Comparison of ENCODE assay signal across 7 mouse cellular contexts in genomic region chr5:109557321-109558122, GRCm38 (mm10). TPM values are rescaled to one million over a fixed set of nuclear protein-coding genes. Genes with fewer than 3 reads are reported as not detected.
DNase-seq lines count a peak whose midpoint lies in the region; ATAC-seq and TF ChIP-seq lines count a peak whose summit lies in the region.

No protein-coding gene starts in this region.

- no peaks in the 10 kb centered on the region for H3K27me3 ChIP-seq in intestine, embryonic 16.5 days (replicated peaks; ENCODE audit: control insufficient read depth, insufficient read depth, low read length)
- no peaks in the 10 kb centered on the region for H3K27me3 ChIP-seq in small intestine, adult 2 months (ENCODE audit: control insufficient read depth, insufficient read depth, low read length)

- no peaks in the 10 kb centered on the region for H3K4me1 ChIP-seq in intestine, embryonic 16.5 days (ENCODE audit: control insufficient read depth, insufficient read depth, low read length)
- H3K4me1 ChIP-seq in small intestine, adult 2 months (ENCODE audit: control insufficient read depth, insufficient read depth, insufficient read length, low read length), result peaks cover 2% of the 10 kb centered on the region; the same call in 1 of the 2 replicates

- peak; percentile 80 for ATAC-seq in intestine, embryonic 16.5 days

- TF ChIP-seq CTCF in small intestine, adult 2 months (IDR thresholded peaks at IDR 0.05; ENCODE audit: extremely low read depth, insufficient read length, insufficient replicate concordance, low read depth, low read length), result no peak

- H3K9me3 ChIP-seq in intestine, embryonic 16.5 days (ENCODE audit: control insufficient read depth, low read length), result peaks cover 35% of the 10 kb centered on the region

- under 1% methylated on average over 35 of the region's 35 CpGs for WGBS in intestine, embryonic 16.5 days
- WGBS in small intestine, adult 2 months, result under 1% methylated on average over 35 of the region's 35 CpGs

- H3K4me2 ChIP-seq in intestine, embryonic 16.5 days (ENCODE audit: low read depth, low read length), result peak overlapping the region; percentile 70

- intact Hi-C loops in left cerebral cortex, postnatal 25 days (cut with DNase I), result loop anchor here (1.0 to 10.0 kb wide), 4 partner anchors 195 to 1285 kb away; partner anchors contain the start of genes 4930522L14Rik and Slc26a1

- peaks cover 21% of the 10 kb centered on the region for H3K36me3 ChIP-seq in intestine, embryonic 16.5 days (ENCODE audit: control insufficient read depth, insufficient read depth, low read length)
- H3K36me3 ChIP-seq in small intestine, adult 2 months (ENCODE audit: control insufficient read depth, insufficient read depth, low read length), result no peaks in the 10 kb centered on the region

- peak overlapping the region; percentile 98 for H3K27ac ChIP-seq in intestine, embryonic 16.5 days (ENCODE audit: low read length)
- peak overlapping the region; percentile 84 for H3K27ac ChIP-seq in small intestine, adult 2 months (ENCODE audit: insufficient read depth, low read depth, low read length)

- peak overlapping the region; percentile 77 for H3K4me3 ChIP-seq in intestine, embryonic 16.5 days (ENCODE audit: low read length)
- peak overlapping the region; percentile 71 for H3K4me3 ChIP-seq in small intestine, adult 2 months (ENCODE audit: low read depth, low read length)

- peak overlapping the region; percentile 58 for H3K9ac ChIP-seq in intestine, embryonic 16.5 days (ENCODE audit: low read depth, low read length)

- peak; percentile 98 for DNase-seq in adrenal gland, postnatal 14 days
- DNase-seq in embryo, embryonic 11.5 days (ENCODE audit: low read depth, low spot score), result peak; percentile 77
- DNase-seq in gastrocnemius, postnatal 4 days (ENCODE audit: low spot score in 2 of 2), result peak; percentile 89 to 95
- peak; percentile 97 to 99 for DNase-seq in left cerebral cortex, postnatal 25 days (ENCODE audit: low spot score in 2 of 2)
- DNase-seq in mesoderm, embryonic 11.5 days (ENCODE audit: low read depth, low spot score), result peak; percentile 93

- TF ChIP-seq POLR2A in small intestine, adult 2 months (IDR thresholded peaks at IDR 0.05; ENCODE audit: low read depth, low read length), result no peak

RNA-seq across cellular contexts. Expression of gene Crlf2, which starts 1.3 kb away (rescaled TPM):
- 22.9 and 27.6 TPM in 2 replicates for total RNA-seq in adrenal gland, postnatal 14 days (2021)
- 10 to 100 TPM; 13.6 to 18.0 TPM for total RNA-seq in gastrocnemius, postnatal 4 days (2021)
- 10.4 and 13.5 TPM in 2 replicates for polyA plus RNA-seq in intestine, embryonic 16.5 days (2015; fragmentation: Nextera tagmentation; extraction: Ambion mirVana)
- total RNA-seq in left cerebral cortex, postnatal 25 days (2021), result 10 to 100 TPM; 32.8 to 36.9 TPM
- polyA plus RNA-seq in small intestine, adult 2 months (2012; rRNA removed), result 22.3 and 51.8 TPM in 2 replicates

Comparison
In these comparisons a context has a peak if more than half of its experiments do, and no peak if none do; other contexts are left out.
1. Peak in every context shown above with its lines: DNase-seq, ATAC-seq, H3K4me3 ChIP-seq and H3K27ac ChIP-seq.